Mouse (Mus musculus) limb, embryonic 13.5 days (tissue): Measurements from ENCODE around the gene Fez2. TPM values are rescaled to one million over a fixed set of nuclear protein-coding genes. Genes with fewer than 3 reads are reported as not detected.

Source experiments
- ATAC-seq: fragments of 200-750 bp; cut with Nextera tagmentation; 2 replicates; pipeline ENCODE4 v1.8.0; 2017; ENCODE audit warnings: low read depth, moderate number of reproducible peaks, moderate TSS enrichment; ENCODE audit not compliant: low FRiP score
- H3K27ac ChIP-seq: fragments of 300-500 bp; sonication (generic); 2 replicates; pipeline ENCODE4 v1.5.1; 2015; ENCODE audit warnings: inconsistent platforms, mild to moderate bottlenecking, moderate library complexity
- H3K27me3 ChIP-seq: fragments of 300-500 bp; sonication (generic); 2 replicates; pipeline ENCODE4 v1.6.1; 2015; ENCODE audit warnings: mild to moderate bottlenecking, inconsistent platforms
- H3K36me3 ChIP-seq: fragments of 300-500 bp; sonication (generic); 2 replicates; pipeline ENCODE4 v1.6.1; 2015; ENCODE audit warnings: inconsistent platforms, mild to moderate bottlenecking, moderate library complexity
- H3K4me1 ChIP-seq: fragments of 300-500 bp; sonication (generic); 2 replicates; pipeline ENCODE4 v1.6.1; 2015; ENCODE audit warnings: inconsistent platforms
- H3K4me2 ChIP-seq: fragments of 300-500 bp; sonication (generic); replicated peaks from 2 replicates; pipeline ENCODE4 v1.6.1; 2015; ENCODE audit warnings: inconsistent platforms, mild to moderate bottlenecking, moderate library complexity
- H3K4me3 ChIP-seq: fragments of 300-500 bp; sonication (generic); 2 replicates; pipeline ENCODE4 v1.5.1; 2015; ENCODE audit warnings: moderate library complexity, mild to moderate bottlenecking, inconsistent platforms
- H3K9ac ChIP-seq: fragments of 300-500 bp; sonication (generic); 2 replicates; pipeline ENCODE4 v1.6.1; 2015; ENCODE audit warnings: mild to moderate bottlenecking, inconsistent platforms
- H3K9me3 ChIP-seq: fragments of 300-500 bp; sonication (generic); 2 replicates; pipeline ENCODE4 v1.6.1; 2016; ENCODE audit warnings: inconsistent platforms
- WGBS: fragments of 180-500 bp; shearing (Covaris S2); methylation state at CpG from one replicate; pipeline ENCODE4 v1.1.7; 2015; 5-methylcytosine and 5-hydroxymethylcytosine counted together
- polyA plus RNA-seq: library from polyadenylated mRNA; unstranded; fragments of >200 nt; fragmentation: Nextera tagmentation; extraction: Ambion mirVana; gene quantifications from 2 replicates; pipeline ENCODE4 v1.2.1, GENCODE M21; 2015

The Fez2 gene
- polyA plus RNA-seq, 1 experiment from 2014 or later, result 41.2 TPM

DNA sequence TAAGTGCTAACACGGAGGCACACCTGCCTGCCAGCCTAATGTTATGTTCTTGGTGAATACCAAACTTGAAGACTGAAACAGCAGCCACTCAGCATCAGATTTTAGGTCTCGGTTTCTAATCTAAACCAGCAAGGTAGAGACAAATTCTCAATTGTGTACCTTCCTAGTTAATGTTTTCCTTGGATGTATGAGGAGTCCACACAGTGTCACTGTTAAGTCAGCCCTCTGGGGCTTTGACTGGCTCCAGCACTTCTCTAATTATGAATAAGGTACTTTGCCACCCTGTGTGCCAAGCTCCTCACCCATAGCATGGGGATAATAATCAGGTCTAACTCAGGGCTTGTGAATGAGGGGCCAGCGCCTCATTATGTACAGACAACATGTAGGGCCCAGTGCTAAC lies 35.6 kb downstream of the Fez2 start:
- Histone ChIP-seq H3K27ac (no peak overlapping the region), H3K4me3 (no peak overlapping the region), H3K4me1 (no peaks in the 10 kb centered on the region), H3K9ac (no peak overlapping the region), H3K27me3 (no peaks in the 10 kb centered on the region), H3K4me2 (no peak overlapping the region), H3K36me3 (peaks cover 42% of the 10 kb centered on the region), H3K9me3 (no peaks in the 10 kb centered on the region)
- no peak for ATAC-seq
- 92% methylated on average over 3 of the region's 3 CpGs for WGBS

DNA sequence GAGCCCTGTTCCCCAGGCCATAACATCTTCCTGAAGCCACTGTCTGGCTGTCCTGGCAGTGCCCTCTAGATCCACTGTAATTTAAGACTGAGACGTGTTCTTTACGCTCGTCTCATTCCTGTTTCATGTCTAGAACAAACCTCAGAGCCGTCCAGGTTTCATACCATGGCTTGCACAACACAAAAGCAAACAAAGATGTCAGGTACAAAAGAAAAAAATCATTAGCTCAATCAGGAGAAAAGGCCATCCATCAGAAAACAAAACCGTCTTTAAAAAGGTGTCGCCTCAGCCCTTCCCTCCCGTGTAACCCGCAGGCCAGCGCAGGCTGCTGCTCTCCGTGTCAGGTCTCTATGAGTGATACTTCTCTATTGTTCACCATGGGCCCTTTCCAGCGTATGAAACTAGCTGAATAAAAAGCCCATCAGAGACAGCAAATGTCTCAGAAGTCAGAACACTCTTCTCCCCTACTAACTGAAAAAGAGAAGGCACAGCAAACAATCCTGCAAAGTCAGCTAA lies 38.2 kb downstream of the Fez2 start:
- H3K4me2 ChIP-seq, result no peak overlapping the region
- no peaks in the 10 kb centered on the region for H3K27me3 ChIP-seq
- ATAC-seq, result no peak
- H3K27ac ChIP-seq, result no peak overlapping the region
- H3K36me3 ChIP-seq, result peaks cover 44% of the 10 kb centered on the region
- no peak overlapping the region for H3K4me3 ChIP-seq
- H3K9ac ChIP-seq, result no peak overlapping the region
- 85% methylated on average over 11 of the region's 11 CpGs for WGBS
- no peaks in the 10 kb centered on the region for H3K9me3 ChIP-seq
- no peaks in the 10 kb centered on the region for H3K4me1 ChIP-seq

DNA sequence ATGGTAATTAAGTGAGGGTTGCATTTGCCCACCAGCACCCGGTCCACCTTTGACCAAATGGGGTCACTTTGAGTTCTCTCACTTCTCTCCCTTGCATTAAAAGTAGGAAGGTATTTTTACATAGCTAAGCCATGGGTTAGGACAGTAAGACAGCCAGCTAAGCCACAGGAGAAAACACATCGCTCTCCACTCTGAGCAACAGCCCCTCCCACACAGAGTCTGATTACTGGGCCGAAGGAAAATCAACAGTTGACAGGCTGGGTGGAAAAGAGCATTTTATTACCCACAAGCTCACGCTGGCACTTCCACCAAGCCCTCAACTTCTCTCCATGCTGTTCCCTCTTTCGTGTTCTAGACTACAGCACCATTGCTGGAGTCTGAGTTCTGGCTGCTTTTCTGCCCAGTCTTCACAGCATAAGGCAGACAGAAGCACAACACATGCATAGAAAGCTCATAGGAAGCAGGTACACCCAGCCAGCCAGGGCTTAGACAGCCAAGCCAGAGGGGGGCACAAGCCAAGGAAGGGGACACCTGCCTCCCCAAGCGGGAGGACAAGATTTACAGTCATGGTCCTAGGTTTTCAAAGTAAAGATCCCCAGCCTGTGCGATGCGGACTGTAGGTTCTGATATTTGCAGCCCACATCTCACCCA lies 38.7 kb downstream of the Fez2 start:
- Histone ChIP-seq H3K9me3 (no peaks in the 10 kb centered on the region), H3K27ac (peak overlapping the region; percentile 40; the same call in 1 of the 2 replicates), H3K4me1 (no peaks in the 10 kb centered on the region), H3K27me3 (no peaks in the 10 kb centered on the region), H3K4me3 (no peak overlapping the region), H3K36me3 (peaks cover 50% of the 10 kb centered on the region), H3K9ac (no peak overlapping the region), H3K4me2 (no peak overlapping the region)
- WGBS, result 67% methylated on average over 8 of the region's 8 CpGs
- no peak for ATAC-seq

DNA sequence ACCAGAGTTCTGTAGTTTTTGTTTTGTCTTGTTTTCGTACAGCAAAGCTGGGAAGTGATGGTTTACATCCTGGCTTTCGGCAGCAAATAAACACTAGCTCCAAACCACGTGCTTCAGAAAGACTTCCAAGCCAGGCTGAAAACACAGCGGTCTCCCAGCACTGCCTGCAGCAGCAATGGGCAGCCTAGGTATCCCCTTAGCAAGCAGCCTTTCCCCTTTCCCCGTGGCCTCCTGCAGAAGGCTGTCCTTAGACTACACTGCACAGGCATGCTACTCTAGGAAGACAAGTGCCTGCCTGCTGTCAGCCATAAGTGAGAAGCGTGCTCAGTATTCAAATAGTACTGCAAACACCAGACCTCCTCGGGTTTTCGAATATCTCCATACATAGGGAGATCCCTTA lies 41.4 kb downstream of the Fez2 start:
- H3K27ac ChIP-seq, result no peak overlapping the region
- H3K9ac ChIP-seq, result no peak overlapping the region
- no peaks in the 10 kb centered on the region for H3K4me1 ChIP-seq
- 60% methylated on average over 8 of the region's 8 CpGs for WGBS
- no peaks in the 10 kb centered on the region for H3K27me3 ChIP-seq
- H3K4me3 ChIP-seq, result no peak overlapping the region
- no peaks in the 10 kb centered on the region for H3K9me3 ChIP-seq
- no peak for ATAC-seq
- peaks cover 55% of the 10 kb centered on the region for H3K36me3 ChIP-seq
- no peak overlapping the region for H3K4me2 ChIP-seq

DNA sequence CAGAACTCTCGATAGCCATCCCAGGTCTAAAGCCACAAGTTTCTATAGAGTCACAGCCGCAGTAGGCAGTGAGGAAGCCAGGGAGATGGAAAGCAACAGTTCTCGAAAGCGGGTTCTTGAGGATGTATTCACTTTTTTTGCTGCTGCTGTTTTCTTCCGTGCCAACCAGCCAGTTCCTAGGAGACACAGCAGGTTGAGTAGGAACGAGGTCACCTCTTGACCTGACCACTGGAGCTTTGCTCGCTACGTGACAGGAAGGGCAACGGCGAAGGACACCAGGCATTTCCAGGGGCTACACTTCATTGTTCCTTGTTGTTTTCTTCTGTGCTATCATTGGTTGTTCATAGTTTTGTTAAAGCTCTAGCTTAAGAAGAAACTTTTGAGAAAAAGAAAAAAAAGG lies 43.2 kb downstream of the Fez2 start:
- H3K4me3 ChIP-seq, result no peak overlapping the region
- no peaks in the 10 kb centered on the region for H3K9me3 ChIP-seq
- no peak overlapping the region for H3K27ac ChIP-seq
- H3K36me3 ChIP-seq, result peaks cover 64% of the 10 kb centered on the region
- H3K9ac ChIP-seq, result no peak overlapping the region
- no peak for ATAC-seq
- no peak overlapping the region for H3K4me2 ChIP-seq
- WGBS, result 78% methylated on average over 10 of the region's 10 CpGs
- no peaks in the 10 kb centered on the region for H3K4me1 ChIP-seq
- no peaks in the 10 kb centered on the region for H3K27me3 ChIP-seq

DNA sequence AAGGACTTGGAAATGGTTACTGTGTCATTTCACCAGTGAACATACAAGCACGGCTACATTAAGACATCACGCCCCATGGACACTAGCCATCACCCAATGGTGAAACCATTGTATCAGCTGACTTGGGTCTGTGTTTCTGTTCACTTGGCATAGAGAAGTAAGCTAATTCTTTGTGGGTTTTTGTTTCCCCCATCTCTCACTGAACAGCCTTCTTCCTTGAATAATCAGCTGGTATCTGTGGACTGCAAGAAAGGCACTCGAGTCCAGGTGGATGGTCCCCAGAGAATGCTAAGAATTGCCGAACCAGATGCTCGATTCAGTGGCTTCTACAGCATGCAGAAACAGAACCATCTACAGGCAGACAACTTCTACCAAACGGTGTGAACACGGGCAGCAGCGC lies 44.1 kb downstream of the Fez2 start:
- Histone ChIP-seq H3K9ac (no peak overlapping the region), H3K4me2 (no peak overlapping the region), H3K4me1 (no peaks in the 10 kb centered on the region), H3K9me3 (no peaks in the 10 kb centered on the region), H3K27ac (no peak overlapping the region), H3K27me3 (no peaks in the 10 kb centered on the region), H3K4me3 (no peak overlapping the region), H3K36me3 (peaks cover 73% of the 10 kb centered on the region)
- no peak for ATAC-seq
- 85% methylated on average over 8 of the region's 8 CpGs for WGBS

DNA sequence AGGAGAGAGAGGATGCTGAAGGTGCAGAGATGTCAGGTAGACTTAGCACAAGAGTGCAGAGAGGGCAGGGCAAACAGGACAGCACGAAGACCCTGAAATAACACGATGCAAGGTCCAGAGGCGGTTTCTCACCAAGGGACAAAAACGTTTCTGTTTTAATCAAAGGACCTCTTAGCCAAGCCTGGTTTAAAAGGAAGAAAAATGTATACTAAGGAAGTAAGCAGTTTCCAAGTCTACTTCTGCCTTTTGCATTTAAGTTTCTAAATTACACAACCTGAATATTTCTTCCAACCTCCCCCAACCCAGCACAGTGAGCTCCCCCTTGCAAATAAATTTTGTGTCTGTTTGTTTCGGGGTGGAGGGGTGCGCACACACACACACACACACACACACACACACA lies 44.8 kb downstream of the Fez2 start:
- H3K4me1 ChIP-seq, result no peaks in the 10 kb centered on the region
- no peaks in the 10 kb centered on the region for H3K9me3 ChIP-seq
- H3K4me2 ChIP-seq, result no peak overlapping the region
- no peaks in the 10 kb centered on the region for H3K27me3 ChIP-seq
- H3K27ac ChIP-seq, result no peak overlapping the region
- 88% methylated on average over 6 of the region's 6 CpGs for WGBS
- H3K36me3 ChIP-seq, result peaks cover 75% of the 10 kb centered on the region
- no peak for ATAC-seq
- no peak overlapping the region for H3K9ac ChIP-seq
- no peak overlapping the region for H3K4me3 ChIP-seq

DNA sequence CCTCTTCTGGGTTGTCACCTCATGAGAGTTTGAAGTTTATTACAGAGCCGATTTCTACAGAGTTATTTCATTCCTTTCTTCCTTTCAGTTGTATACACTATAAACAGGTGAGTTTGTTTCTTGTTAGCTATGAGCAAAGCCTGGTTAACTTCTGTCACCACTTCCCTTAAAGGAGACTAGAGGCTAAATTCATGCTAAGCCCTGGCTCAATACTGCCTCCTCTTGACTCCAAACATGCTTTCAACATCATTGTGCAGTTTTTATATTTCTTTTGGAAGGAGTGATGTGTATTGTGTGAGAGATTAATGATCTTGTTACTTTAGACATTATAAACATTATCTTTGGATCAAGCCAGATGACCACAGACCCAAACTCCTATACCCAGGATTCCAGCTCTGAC lies 47.5 kb downstream of the Fez2 start:
- Histone ChIP-seq H3K27me3 (no peaks in the 10 kb centered on the region), H3K27ac (no peak overlapping the region), H3K36me3 (peaks cover 75% of the 10 kb centered on the region), H3K4me3 (no peak overlapping the region), H3K4me2 (no peak overlapping the region), H3K4me1 (no peaks in the 10 kb centered on the region), H3K9me3 (no peaks in the 10 kb centered on the region), H3K9ac (no peak overlapping the region)
- 59% methylated on average over 1 of the region's 1 CpGs for WGBS
- no peak for ATAC-seq

DNA sequence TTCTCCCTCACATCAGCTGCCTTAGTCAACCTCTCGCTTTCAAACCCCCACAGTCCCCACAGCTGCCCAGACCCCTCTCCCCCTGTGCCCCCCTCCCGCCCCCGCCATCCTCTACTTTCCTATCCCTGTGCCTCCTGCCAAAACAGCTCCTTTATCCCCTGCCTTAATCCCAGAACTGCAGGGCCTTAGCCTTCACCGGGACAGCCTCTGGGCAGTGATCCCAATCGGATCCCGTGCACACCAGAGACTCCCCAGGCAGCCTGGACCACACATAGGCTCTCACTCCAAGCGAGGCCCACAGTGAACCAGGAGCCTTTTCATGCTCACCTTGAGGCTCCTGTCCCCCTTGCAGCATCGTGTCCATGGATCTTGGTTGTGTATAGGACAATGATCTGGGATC lies 49.5 kb downstream of the Fez2 start:
- no peaks in the 10 kb centered on the region for H3K9me3 ChIP-seq
- no peak overlapping the region for H3K9ac ChIP-seq
- no peak overlapping the region for H3K27ac ChIP-seq
- H3K4me3 ChIP-seq, result no peak overlapping the region
- H3K4me1 ChIP-seq, result no peaks in the 10 kb centered on the region
- no peak for ATAC-seq
- 77% methylated on average over 8 of the region's 8 CpGs for WGBS
- H3K36me3 ChIP-seq, result peaks cover 77% of the 10 kb centered on the region
- H3K4me2 ChIP-seq, result no peak overlapping the region
- no peaks in the 10 kb centered on the region for H3K27me3 ChIP-seq

DNA sequence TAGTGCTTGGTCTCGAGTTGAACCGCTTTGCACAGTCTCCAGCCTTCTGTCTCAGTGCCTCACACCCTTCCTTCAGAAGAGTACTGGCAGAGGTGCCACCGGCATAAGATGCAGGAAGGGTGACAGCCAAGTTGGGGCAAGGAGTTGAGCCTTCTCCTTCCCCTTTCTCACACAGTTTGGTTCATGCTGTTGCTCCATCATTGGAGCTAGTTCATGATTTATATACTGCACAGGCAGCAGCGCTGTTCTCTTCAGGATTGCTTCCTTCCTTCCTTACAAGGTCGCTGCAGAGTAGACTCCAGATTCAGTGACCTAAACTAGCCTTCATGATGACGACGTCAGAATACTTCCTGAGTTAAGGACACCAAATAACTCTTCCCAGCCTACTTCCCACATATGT lies 51.9 kb downstream of the Fez2 start:
- Histone ChIP-seq H3K27ac (no peak overlapping the region), H3K4me1 (peaks cover 3% of the 10 kb centered on the region; the same call in 1 of the 2 replicates), H3K27me3 (no peaks in the 10 kb centered on the region), H3K9ac (no peak overlapping the region), H3K4me3 (no peak overlapping the region), H3K36me3 (peaks cover 62% of the 10 kb centered on the region), H3K9me3 (no peaks in the 10 kb centered on the region), H3K4me2 (no peak overlapping the region)
- WGBS, result 63% methylated on average over 7 of the region's 7 CpGs
- no peak for ATAC-seq

DNA sequence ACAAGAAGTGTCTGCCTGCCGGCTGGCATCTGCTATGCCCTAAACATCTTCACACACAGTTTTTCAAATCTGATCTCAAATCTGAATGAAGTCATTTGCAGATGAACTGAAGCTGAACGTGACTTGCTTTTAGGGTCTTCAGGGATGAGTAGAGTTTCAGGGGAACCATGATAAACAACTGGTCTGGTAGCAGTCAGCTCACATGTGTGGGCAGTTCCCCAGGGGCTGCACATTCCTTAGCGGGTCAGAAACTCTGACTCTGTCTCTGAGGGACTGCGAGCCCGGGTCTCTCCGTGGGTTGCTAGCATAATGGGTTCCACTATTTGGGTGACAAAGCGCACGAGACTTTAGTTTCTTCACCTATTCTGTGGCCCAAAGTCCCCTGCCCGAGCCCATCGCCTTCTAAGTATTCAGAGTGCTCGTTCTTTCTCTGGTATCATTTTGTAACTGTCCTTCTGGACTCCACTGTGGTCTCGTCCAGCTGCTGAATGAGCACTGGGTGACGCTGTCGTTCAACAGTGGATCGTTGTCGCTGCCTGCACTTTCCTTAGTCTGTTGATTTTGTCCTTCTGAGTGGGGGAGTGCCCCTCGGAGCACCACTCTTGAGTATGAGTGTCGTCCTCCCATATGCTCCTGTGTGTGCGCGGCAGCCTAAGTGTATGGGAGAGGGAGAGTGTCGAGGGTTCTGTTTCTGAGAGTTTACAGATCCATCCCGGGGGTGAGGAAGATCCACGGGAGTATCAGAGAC lies 53.2 kb downstream of the Fez2 start:
- Histone ChIP-seq H3K9ac (no peak overlapping the region), H3K27me3 (no peaks in the 10 kb centered on the region), H3K9me3 (no peaks in the 10 kb centered on the region), H3K27ac (no peak overlapping the region), H3K36me3 (peaks cover 52% of the 10 kb centered on the region), H3K4me3 (no peak overlapping the region), H3K4me1 (peaks cover 3% of the 10 kb centered on the region; the same call in 1 of the 2 replicates), H3K4me2 (no peak overlapping the region)
- ATAC-seq, result no peak
- WGBS, result 91% methylated on average over 23 of the region's 23 CpGs

DNA sequence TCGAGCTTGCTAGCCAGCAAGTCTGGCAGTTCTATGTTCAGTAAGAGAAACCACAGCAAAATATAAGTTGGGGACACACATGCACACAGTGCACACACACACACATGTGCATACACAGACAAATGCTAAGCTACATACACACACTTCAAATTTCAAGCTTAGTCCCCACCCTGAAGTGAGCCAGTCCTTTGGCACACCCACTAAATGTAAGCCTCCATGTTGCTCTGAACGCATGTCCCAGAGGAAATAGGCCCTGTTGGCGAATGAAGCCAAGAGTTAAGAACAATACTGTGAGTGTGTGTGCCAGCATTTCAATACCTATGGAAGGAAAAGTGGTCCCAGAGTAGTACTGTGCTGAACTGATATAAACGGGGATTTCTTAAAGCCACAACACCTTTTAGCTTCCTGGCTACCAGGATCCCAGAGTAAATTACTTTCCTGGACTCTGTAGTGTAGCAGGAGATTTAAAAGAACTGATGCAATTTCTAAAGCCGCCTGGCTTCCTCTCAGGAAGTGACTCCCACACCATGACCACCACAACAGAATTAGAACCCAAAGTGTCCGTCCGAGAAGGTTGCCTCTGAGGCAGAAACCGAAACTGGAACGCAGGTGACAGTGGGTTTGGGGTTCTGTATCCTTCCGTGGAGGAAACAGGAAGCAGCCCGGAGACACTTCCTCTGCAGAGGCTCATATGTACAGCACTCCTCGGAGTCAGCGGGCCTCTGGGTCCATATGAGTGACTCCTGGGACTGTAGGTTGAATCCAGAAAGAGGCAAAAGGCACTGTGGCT lies 55.8 kb downstream of the Fez2 start:
- Histone ChIP-seq H3K36me3 (peaks cover 30% of the 10 kb centered on the region), H3K27ac (0 out of 2 replicates have a peak overlapping the region, but pooled peaks have one; percentile 22), H3K27me3 (no peaks in the 10 kb centered on the region), H3K4me3 (no peak overlapping the region), H3K9ac (no peak overlapping the region), H3K4me1 (peaks cover 3% of the 10 kb centered on the region; the same call in 1 of the 2 replicates), H3K9me3 (no peaks in the 10 kb centered on the region), H3K4me2 (no peak overlapping the region)
- no peak for ATAC-seq
- 76% methylated on average over 13 of the region's 13 CpGs for WGBS
